Mouse (Mus musculus) kidney, adult 2 months (tissue): ENCODE measurements at regions not wholly inside any gene's neighbourhood (a gene's known extent, or its start where the extent isn't known, plus 50 kb on each side); places are given as distances from the start of the nearest gene placed in this dataset.

ENCODE experiments used
- DNase-seq: peaks from one replicate; pipeline ENCODE4 v3.0.0; 2021
- H3K27ac ChIP-seq: fragments of 200-500 bp; 2 replicates; pipeline ENCODE4 v1.5.1; 2012; ENCODE audit warnings: low read depth, low read length, control low read depth, inconsistent platforms; ENCODE audit not compliant: insufficient read depth
- H3K27me3 ChIP-seq: fragments of 200-500 bp; replicated peaks from 2 replicates; pipeline ENCODE4 v1.6.1; 2012; ENCODE audit warnings: mild to moderate bottlenecking, moderate library complexity, low read length, inconsistent platforms; ENCODE audit not compliant: control insufficient read depth, insufficient read depth
- H3K36me3 ChIP-seq: fragments of 200-500 bp; 2 replicates; pipeline ENCODE4 v1.6.1; 2012; ENCODE audit warnings: mild to moderate bottlenecking, moderate library complexity, low read length, inconsistent platforms; ENCODE audit not compliant: control insufficient read depth, insufficient read depth
- H3K4me1 ChIP-seq: fragments of 200-500 bp; 2 replicates; pipeline ENCODE4 v1.6.1; 2011; ENCODE audit warnings: low read length; ENCODE audit not compliant: control insufficient read depth, insufficient read depth
- H3K4me3 ChIP-seq: fragments of 200-500 bp; 2 replicates; pipeline ENCODE4 v1.5.1; 2011; ENCODE audit warnings: mild to moderate bottlenecking, low read depth, low read length, control low read depth; ENCODE audit not compliant: insufficient read depth
- CTCF ChIP-seq: fragments of 200-500 bp; conservative IDR thresholded peaks from 2 replicates; pipeline ENCODE4 v1.5.1; 2011; ENCODE audit warnings: low read depth, mild to moderate bottlenecking, control low read depth, low read length, moderate library complexity, mixed read lengths; ENCODE audit not compliant: insufficient read depth, insufficient read length
- POLR2A ChIP-seq: fragments of 200-500 bp; IDR thresholded peaks from one replicate; pipeline ENCODE4 v1.6.1; 2011; ENCODE audit warnings: low read depth, low read length, control low read depth
- WGBS: fragments of 180-500 bp; shearing (Covaris S2); methylation state at CpG from one replicate; pipeline ENCODE4 v1.1.7; 2018; 5-methylcytosine and 5-hydroxymethylcytosine counted together

DNA sequence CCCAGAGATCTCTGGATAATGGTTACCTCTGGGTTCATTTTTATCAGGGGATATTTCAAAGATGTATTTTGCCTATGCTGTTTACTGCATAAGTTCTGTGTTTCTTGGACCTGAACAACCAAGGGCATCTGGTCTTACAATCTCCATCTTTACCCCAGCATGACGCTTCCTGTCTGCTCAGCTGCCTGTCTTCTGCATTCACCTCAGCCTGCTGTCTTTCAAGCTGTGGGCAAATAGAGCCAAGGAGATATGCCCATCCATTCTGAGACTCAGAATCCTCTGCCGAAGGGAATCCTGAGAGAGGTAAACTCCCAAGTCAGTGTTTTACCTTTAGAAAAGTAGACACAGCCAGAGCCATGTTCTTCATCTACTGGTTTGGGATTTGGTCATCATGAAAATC lies 396.7 kb downstream of the Gpam start:
- no peaks in the 10 kb centered on the region for H3K4me1 ChIP-seq
- no peaks in the 10 kb centered on the region for H3K27me3 ChIP-seq
- no peaks in the 10 kb centered on the region for H3K36me3 ChIP-seq

GRCm38 (mm10) chr19:54722091-54722490 lies 404.9 kb downstream of the Gpam start:
- Histone ChIP-seq H3K4me3 (no peak overlapping the region), H3K4me1 (no peaks in the 10 kb centered on the region), H3K27me3 (no peaks in the 10 kb centered on the region), H3K27ac (no peak overlapping the region), H3K36me3 (no peaks in the 10 kb centered on the region)
- DNase-seq: peak; percentile 33
- no peak for TF ChIP-seq CTCF
- 46% methylated on average over 2 of the region's 2 CpGs for WGBS

More for the DNA sequence above, 396.7 kb downstream of the Gpam start:
- H3K4me3 ChIP-seq: no peak overlapping the region
- 94% methylated on average over 2 of the region's 2 CpGs for WGBS
- TF ChIP-seq CTCF (no peak), POLR2A (no peak)
- DNase-seq: no peak
- H3K27ac ChIP-seq: no peak overlapping the region

GRCm38 (mm10) chr19:54697411-54697810 lies 429.6 kb downstream of the Gpam start:
- Histone ChIP-seq H3K27ac (no peak overlapping the region), H3K27me3 (no peaks in the 10 kb centered on the region), H3K36me3 (no peaks in the 10 kb centered on the region), H3K4me3 (no peak overlapping the region), H3K4me1 (no peaks in the 10 kb centered on the region)
- 61% methylated on average over 8 of the region's 8 CpGs for WGBS
- TF ChIP-seq CTCF: no peak
- no peak for TF ChIP-seq POLR2A
- DNase-seq: no peak

DNA sequence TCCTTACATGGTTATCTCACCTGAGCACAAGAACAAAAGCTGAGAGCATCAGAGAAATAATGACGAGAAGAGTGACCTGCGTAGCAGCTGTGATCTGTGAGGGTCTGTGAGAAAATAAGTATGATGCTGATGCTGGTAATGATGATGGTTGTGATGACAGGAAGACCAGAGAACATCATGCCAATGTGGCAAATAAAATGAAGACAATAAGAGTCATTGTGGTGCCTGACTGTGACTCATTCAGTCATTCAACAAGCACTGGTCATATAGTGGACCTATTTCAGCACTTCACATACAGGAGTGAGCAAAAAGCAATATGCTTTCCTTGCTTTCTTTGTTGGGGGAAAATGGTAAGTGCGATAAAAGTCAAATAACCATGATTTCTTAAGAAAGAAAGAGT lies 433.3 kb downstream of the Gpam start:
- no peak for TF ChIP-seq CTCF
- TF ChIP-seq POLR2A: no peak
- Histone ChIP-seq H3K36me3 (no peaks in the 10 kb centered on the region), H3K4me1 (no peaks in the 10 kb centered on the region), H3K4me3 (no peak overlapping the region), H3K27me3 (no peaks in the 10 kb centered on the region), H3K27ac (no peak overlapping the region)
- WGBS: 89% methylated on average over 3 of the region's 3 CpGs
- no peak for DNase-seq

- no peaks in the 10 kb centered on the region for H3K36me3 ChIP-seq
- H3K27me3 ChIP-seq: no peaks in the 10 kb centered on the region
- DNase-seq: no peak
- H3K4me1 ChIP-seq: no peaks in the 10 kb centered on the region
- H3K4me3 ChIP-seq: no peak overlapping the region
- TF ChIP-seq CTCF: no peak
- no peak for TF ChIP-seq POLR2A
- H3K27ac ChIP-seq: no peak overlapping the region
- WGBS: 84% methylated on average over 1 of the region's 1 CpGs
Observed at GRCm38 (mm10) chr19:54693094-54693493, 433.9 kb downstream of the Gpam start.

GRCm38 (mm10) chr19:54691861-54692260 lies 435.2 kb downstream of the Gpam start:
- WGBS: 83% methylated on average over 1 of the region's 1 CpGs
- DNase-seq: no peak
- TF ChIP-seq POLR2A: no peak
- no peak for TF ChIP-seq CTCF
- no peak overlapping the region for H3K4me3 ChIP-seq
- no peaks in the 10 kb centered on the region for H3K27me3 ChIP-seq
- no peak overlapping the region for H3K27ac ChIP-seq
- H3K4me1 ChIP-seq: no peaks in the 10 kb centered on the region
- H3K36me3 ChIP-seq: no peaks in the 10 kb centered on the region

- H3K4me3 ChIP-seq: no peak overlapping the region
- no peaks in the 10 kb centered on the region for H3K27me3 ChIP-seq
- peak; percentile 22 for DNase-seq
- H3K36me3 ChIP-seq: no peaks in the 10 kb centered on the region
- H3K27ac ChIP-seq: no peak overlapping the region
- TF ChIP-seq POLR2A (no peak), CTCF (no peak)
- H3K4me1 ChIP-seq: no peaks in the 10 kb centered on the region
Observed at GRCm38 (mm10) chr19:54688630-54689029, 438.4 kb downstream of the Gpam start.

GRCm38 (mm10) chr19:54685147-54685546 lies 441.9 kb downstream of the Gpam start:
- no peaks in the 10 kb centered on the region for H3K36me3 ChIP-seq
- H3K27me3 ChIP-seq: no peaks in the 10 kb centered on the region
- 78% methylated on average over 4 of the region's 4 CpGs for WGBS
- no peak for DNase-seq
- no peaks in the 10 kb centered on the region for H3K4me1 ChIP-seq
- TF ChIP-seq POLR2A (no peak), CTCF (no peak)
- H3K4me3 ChIP-seq: no peak overlapping the region
- no peak overlapping the region for H3K27ac ChIP-seq
